In the genomic region with DNA sequence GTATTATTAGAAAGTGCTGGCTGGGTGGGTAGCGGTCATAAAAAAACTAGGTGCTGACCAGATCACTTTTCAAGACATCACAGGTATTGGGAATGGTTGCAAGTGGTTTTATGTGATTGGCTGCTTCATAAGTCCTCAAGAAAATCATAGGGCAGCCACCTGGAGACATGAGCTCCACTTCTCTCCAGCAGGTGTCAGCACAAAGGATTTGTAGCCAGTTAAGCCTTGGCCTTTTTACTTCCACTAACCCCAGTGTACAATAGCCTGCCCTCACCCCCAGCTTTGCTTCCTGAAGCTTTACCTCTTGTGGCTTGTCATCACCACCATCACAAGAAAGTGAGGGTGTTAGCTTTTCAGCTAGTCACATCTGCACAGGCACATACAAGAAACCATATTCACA, we compare ENCODE assay signal across 8 mouse cellular contexts.
DNase-seq lines count a peak whose midpoint lies in the region; ATAC-seq lines count a peak whose summit lies in the region.

No protein-coding gene starts in this region.

- no peak overlapping the region for H3K4me2 ChIP-seq in forebrain, embryonic 11.5 days (ENCODE audit: low read depth, low read length, severe bottlenecking)

- no peaks in the 10 kb centered on the region for H3K36me3 ChIP-seq in forebrain, embryonic 11.5 days (ENCODE audit: control insufficient read depth, insufficient read depth, low read length)

- H3K9ac ChIP-seq in forebrain, embryonic 11.5 days (ENCODE audit: low read length) = no peak overlapping the region

- peaks cover 3% of the 10 kb centered on the region; the same call in 1 of the 2 replicates for H3K4me1 ChIP-seq in forebrain, embryonic 11.5 days (replicated peaks; ENCODE audit: control insufficient read depth, insufficient read depth, low read length)

- H3K27me3 ChIP-seq in forebrain, embryonic 11.5 days (ENCODE audit: control insufficient read depth, insufficient read depth, low read length) = no peaks in the 10 kb centered on the region

- no peaks in the 10 kb centered on the region for H3K9me3 ChIP-seq in forebrain, embryonic 11.5 days (ENCODE audit: control insufficient read depth, low read length)

- 32% methylated on average over 1 of the region's 1 CpGs for WGBS in forebrain, embryonic 11.5 days

- H3K27ac ChIP-seq in forebrain, embryonic 11.5 days (ENCODE audit: low read depth, low read length) = no peak overlapping the region

- DNase-seq in kidney, adult 18-20 months = peak; percentile 15
- DNase-seq in kidney, adult 11 months = no peak
- no peak for DNase-seq in forebrain, embryonic 11.5 days (ENCODE audit: low spot score)
- peak; percentile 60 for DNase-seq in lung, postnatal 36 days
- no peak for DNase-seq in right cerebral cortex, postnatal 25 days
- no peak for DNase-seq in c-Kit-positive CD71-positive TER-119-positive erythroid progenitor cells, embryonic 14.5 days (ENCODE audit: low spot score)

- H3K4me3 ChIP-seq in forebrain, embryonic 11.5 days (ENCODE audit: low read depth, low read length) = no peak overlapping the region

- ATAC-seq in cerebellum, adult (ENCODE audit: insufficient number of reproducible peaks, low FRiP score, low TSS enrichment) = peak; percentile 61; the same call in 1 of the 2 replicates
- ATAC-seq in forebrain, embryonic 11.5 days (replicated peaks; ENCODE audit: low FRiP score) = 0 out of 2 replicates have a peak, but pooled peaks have one; percentile 51
- no peak for ATAC-seq in CD4-positive, CD25-positive, alpha-beta regulatory T cell, adult 4 months

Comparison
In these comparisons a context has a peak if more than half of its experiments do, and no peak if none do; other contexts are left out.
1. DNase-seq: peak in kidney, adult 18-20 months (single experiment) and lung, postnatal 36 days (single experiment); none in kidney, adult 11 months (single experiment), forebrain, embryonic 11.5 days (single experiment), right cerebral cortex, postnatal 25 days (single experiment) and c-Kit-positive CD71-positive TER-119-positive erythroid progenitor cells, embryonic 14.5 days (single experiment).